Mouse (Mus musculus) c-Kit-negative CD71-positive TER-119-positive erythroid progenitor cells, embryonic 14.5 days (primary cell): ENCODE results near the gene 9430007A20Rik.
"Not testable (repeated sequence)": the region's sequence is repeated elsewhere in the genome, so short reads cannot be mapped to it uniquely, and the experiment has no call there.

Source experiments
- DNase-seq: peaks from one replicate; pipeline ENCODE4 v3.0.0-alpha.2; 2013; ENCODE audit warnings: low read depth, low spot score

Gene 9430007A20Rik

GRCm38 (mm10) chr4:144519522-144519921 lies at the start of gene 9430007A20Rik:
9430007A20Rik (plus strand) TSS chr4:144519822.
- DNase-seq, result no peak

GRCm38 (mm10) chr4:144493331-144493730 lies 26.3 kb upstream of the 9430007A20Rik start:
- DNase-seq, result no peak

- no peak for DNase-seq
Measured at GRCm38 (mm10) chr4:144506518-144506917, 13.1 kb upstream of the 9430007A20Rik start.

- no peak for DNase-seq
Measured at GRCm38 (mm10) chr4:144544689-144545088, 25.1 kb downstream of the 9430007A20Rik start.

- not testable (repeated sequence) for DNase-seq
Measured at GRCm38 (mm10) chr4:144545339-144545738, 25.7 kb downstream of the 9430007A20Rik start.

- DNase-seq, result no peak
Measured at GRCm38 (mm10) chr4:144551156-144551555, 31.5 kb downstream of the 9430007A20Rik start.

- DNase-seq, result no peak
Measured at GRCm38 (mm10) chr4:144559792-144560191, 40.2 kb downstream of the 9430007A20Rik start.

GRCm38 (mm10) chr4:144561205-144561604 lies 41.6 kb downstream of the 9430007A20Rik start:
- DNase-seq, result no peak

- no peak for DNase-seq
Measured at GRCm38 (mm10) chr4:144565034-144565433, 45.4 kb downstream of the 9430007A20Rik start, which contains the start of gene Gm13124. Gm13124 (minus strand) TSS chr4:144565134.

GRCm38 (mm10) chr4:144567752-144568151 lies 48.1 kb downstream of the 9430007A20Rik start:
- no peak for DNase-seq
